Mouse (Mus musculus) C3H10T1/2 (cell line): Measurements from ENCODE around the gene Mlkl. TPM values are rescaled to one million over a fixed set of nuclear protein-coding genes. Genes with fewer than 3 reads are reported as not detected.

ENCODE experiments used
- polyA plus RNA-seq, 2 experiments: library from polyadenylated mRNA; unstranded; fragments of >200 nt; fragmentation: generic; extraction: Trizol; gene quantifications; one replicate each; pipeline ENCODE4 v1.2.1; 2012; ENCODE audit warnings: missing spikeins in 2 of 2

Gene Mlkl
- polyA plus RNA-seq: 1 to 10 TPM; 5.0 to 5.2 TPM

GRCm38 (mm10) chr8:111337890-111338347 is at the start of gene Mlkl:
Gene Mlkl, minus strand, starts transcription at chr8:111338177.

GRCm38 (mm10) chr8:111299821-111300568 is 38.0 kb downstream of the Mlkl start, which contains the start of gene Rfwd3:
Gene Rfwd3, minus strand, starts transcription at chr8:111300222.

Other genes starting within 250 kb of the Mlkl start
- under 1 TPM in 1 of 2 experiments, not detected in 1; 0.02 TPM for gene Clec18a, start 245.8 kb downstream of the Mlkl start, polyA plus RNA-seq
- gene Pdpr, start 243.5 kb downstream of the Mlkl start, polyA plus RNA-seq: 1 to 10 TPM in 1 of 2 experiments, under 1 TPM in 1; 0.19 to 2.5 TPM
- gene Glg1, start 79.0 kb downstream of the Mlkl start, polyA plus RNA-seq: 10 to 100 TPM; 12.2 to 66.3 TPM
- gene Rfwd3, start 38.0 kb downstream of the Mlkl start, polyA plus RNA-seq: 10 to 100 TPM in 1 of 2 experiments, 1 to 10 TPM in 1; 2.8 to 12.8 TPM
- under 1 TPM in 1 of 2 experiments, not detected in 1; 0.04 TPM for gene Fa2h, start 55.6 kb upstream of the Mlkl start, polyA plus RNA-seq
- 1 to 10 TPM; 2.0 to 6.7 TPM for gene Wdr59, start 183.9 kb upstream of the Mlkl start, polyA plus RNA-seq
- 10 to 100 TPM; 31.6 to 39.4 TPM for gene Znrf1, start 197.9 kb upstream of the Mlkl start, polyA plus RNA-seq